ENCODE assay signal across 9 mouse cellular contexts in genomic region chr3:65863297-65863696, GRCm38 (mm10).
DNase-seq lines count a peak whose midpoint lies in the region; ATAC-seq lines count a peak whose summit lies in the region.
"Had no signal": no experiment of that assay in that cellular context is flagged by ENCODE, and none has a peak within 500 bp of the region (broad histone marks: within the 10 kb centered on the region; RNA-seq: fewer than 3 reads in every experiment).

No protein-coding gene starts in this region.

- no peaks in the 10 kb centered on the region for H3K9me3 ChIP-seq in heart, embryonic 14.5 days (ENCODE audit: control insufficient read depth, low read length)
- no peaks in the 10 kb centered on the region for H3K9me3 ChIP-seq in liver, embryonic 11.5 days (ENCODE audit: control insufficient read depth, low read length)

- peak; percentile 76 for DNase-seq in CD4-positive, CD25-positive, alpha-beta regulatory T cell, adult 2 months (ENCODE audit: low read depth, low spot score)
- peak; percentile 69 for DNase-seq in fibroblast of lung, adult 2 months (ENCODE audit: low read depth)
- DNase-seq in kidney, postnatal 10 days, result peak; percentile 87
- DNase-seq in liver, embryonic 11.5 days (ENCODE audit: low spot score), result peak; percentile 69
- DNase-seq in naive thymus-derived CD4-positive, alpha-beta T cell, adult 2 months (ENCODE audit: low read depth), result peak; percentile 71
- peak; percentile 77 for DNase-seq in splenic B cell, adult 2 months (ENCODE audit: low read depth, low spot score)

- peak overlapping the region; percentile 40 for H3K27ac ChIP-seq in brown adipose tissue, adult 24 weeks (replicated peaks; ENCODE audit: low read depth, low read length)
- 0 out of 4 replicates have a peak overlapping the region, but pooled peaks of 1 of the 2 experiments have one; percentile 2 for H3K27ac ChIP-seq in heart, embryonic 14.5 days (replicated peaks in 1 of 2; ENCODE audit: control insufficient read depth in 1 of 2, insufficient read depth in 1 of 2, low read depth in 2 of 2, low read length in 2 of 2)
- H3K27ac ChIP-seq in liver, embryonic 11.5 days (ENCODE audit: low read depth, low read length), result no peak overlapping the region

- WGBS in heart, embryonic 14.5 days, result under 1% methylated on average over 11 of the region's 11 CpGs
- WGBS in liver, embryonic 11.5 days, result 3% methylated on average over 11 of the region's 11 CpGs

- ATAC-seq in heart, embryonic 14.5 days (ENCODE audit: insufficient number of reproducible peaks, insufficient read depth, low FRiP score, low read depth), result peak; percentile 72
- peak; percentile 70 for ATAC-seq in liver, embryonic 11.5 days (replicated peaks; ENCODE audit: low FRiP score)

- peak overlapping the region; percentile 60 for H3K9ac ChIP-seq in heart, embryonic 14.5 days (ENCODE audit: low read length)
- H3K9ac ChIP-seq in liver, embryonic 11.5 days (ENCODE audit: low read depth, low read length), result no peak overlapping the region

- H3K4me1 ChIP-seq in brown adipose tissue, adult 24 weeks (ENCODE audit: control insufficient read depth, insufficient read depth, insufficient read length, low read length), result peaks cover 7% of the 10 kb centered on the region
- peaks cover 34 to 45% of the 10 kb centered on the region in 2 experiments for H3K4me1 ChIP-seq in heart, embryonic 14.5 days (ENCODE audit: control insufficient read depth in 2 of 2, insufficient read depth in 2 of 2, low read length in 2 of 2)
- H3K4me1 ChIP-seq in liver, embryonic 11.5 days (replicated peaks; ENCODE audit: control insufficient read depth, insufficient read depth, low read length), result peaks cover 7% of the 10 kb centered on the region

- no peaks in the 10 kb centered on the region for H3K36me3 ChIP-seq in heart, embryonic 14.5 days (ENCODE audit: control insufficient read depth, insufficient read depth, low read length)
- no peaks in the 10 kb centered on the region for H3K36me3 ChIP-seq in liver, embryonic 11.5 days (ENCODE audit: control insufficient read depth, insufficient read depth, low read length)
- H3K36me3 ChIP-seq in splenic B cell, adult 2 months (ENCODE audit: control insufficient read depth, insufficient read depth, low read length, poor library complexity, severe bottlenecking), result no peaks in the 10 kb centered on the region

- no peaks in the 10 kb centered on the region for H3K27me3 ChIP-seq in heart, embryonic 14.5 days (ENCODE audit: control insufficient read depth, insufficient read depth, low read length)
- no peaks in the 10 kb centered on the region for H3K27me3 ChIP-seq in liver, embryonic 11.5 days (replicated peaks; ENCODE audit: control insufficient read depth, insufficient read depth, low read length)
- no peaks in the 10 kb centered on the region for H3K27me3 ChIP-seq in splenic B cell, adult 2 months (ENCODE audit: control insufficient read depth, insufficient read depth, low read length, poor library complexity, severe bottlenecking)

- peak overlapping the region; percentile 59 for H3K4me2 ChIP-seq in heart, embryonic 14.5 days (ENCODE audit: low read length)
- H3K4me2 ChIP-seq in liver, embryonic 11.5 days, result 0 out of 2 replicates have a peak overlapping the region, but pooled peaks have one; percentile 4

- peak overlapping the region; percentile 30 for H3K4me3 ChIP-seq in brown adipose tissue, adult 24 weeks (ENCODE audit: insufficient read depth, low read depth, low read length)
- H3K4me3 ChIP-seq in heart, embryonic 14.5 days (ENCODE audit: control insufficient read depth in 1 of 2, insufficient read depth in 1 of 2, low read depth in 1 of 2, low read length in 2 of 2), result peak overlapping the region; percentile 7 to 25
- H3K4me3 ChIP-seq in liver, embryonic 11.5 days (ENCODE audit: low read depth, low read length), result no peak overlapping the region
- H3K4me3 ChIP-seq: erythroblast, embryonic 14.5 days had no signal
